Mouse (Mus musculus) stomach, postnatal 0 days (tissue): ENCODE results near the gene Klf9. TPM values are rescaled to one million over a fixed set of nuclear protein-coding genes. Genes with fewer than 3 reads are reported as not detected.
A peak's percentile ranks its signal among the peaks of the same experiment; 100 is the strongest.

Experiments used
- ATAC-seq: fragments of 200-750 bp; cut with Nextera tagmentation; 2 replicates; pipeline ENCODE4 v1.8.0; 2017; ENCODE audit not compliant: low FRiP score, low TSS enrichment
- DNase-seq: peaks from one replicate; pipeline ENCODE4 v3.0.0-alpha.2; 2016; ENCODE audit warnings: low spot score
- H3K27ac ChIP-seq: fragments of 300-500 bp; sonication (generic); replicated peaks from 2 replicates; pipeline ENCODE4 v1.5.1; 2014; ENCODE audit warnings: mild to moderate bottlenecking, control low read depth
- H3K27me3 ChIP-seq: fragments of 300-500 bp; sonication (generic); 2 replicates; pipeline ENCODE4 v1.6.1; 2014; ENCODE audit warnings: low read length; ENCODE audit not compliant: control insufficient read depth, insufficient read depth
- H3K36me3 ChIP-seq: fragments of 300-500 bp; sonication (generic); 2 replicates; pipeline ENCODE4 v1.6.1; 2014; ENCODE audit warnings: low read length, mixed read lengths; ENCODE audit not compliant: control insufficient read depth, insufficient read depth
- H3K4me1 ChIP-seq: fragments of 300-500 bp; sonication (generic); replicated peaks from 2 replicates; pipeline ENCODE4 v1.6.1; 2014; ENCODE audit warnings: antibody characterized with exemption; ENCODE audit not compliant: control insufficient read depth, insufficient read depth
- H3K4me2 ChIP-seq: fragments of 300-500 bp; sonication (generic); replicated peaks from 2 replicates; pipeline ENCODE4 v1.6.1; 2014; ENCODE audit warnings: low read depth, mild to moderate bottlenecking, control low read depth, moderate library complexity
- H3K4me3 ChIP-seq: fragments of 300-500 bp; sonication (generic); 2 replicates; pipeline ENCODE4 v1.5.1; 2014; ENCODE audit warnings: low read depth, low read length, control low read depth
- H3K9ac ChIP-seq: fragments of 300-500 bp; sonication (generic); 2 replicates; pipeline ENCODE4 v1.6.1; 2014; ENCODE audit warnings: mild to moderate bottlenecking, low read length, control low read depth, mixed read lengths
- H3K9me3 ChIP-seq: fragments of 300-500 bp; sonication (generic); 2 replicates; pipeline ENCODE4 v1.6.1; 2016; ENCODE audit warnings: low read length; ENCODE audit not compliant: control insufficient read depth
- CTCF ChIP-seq: IDR thresholded peaks from 2 replicates; pipeline ENCODE4 v1.5.1; 2016; ENCODE audit warnings: antibody characterized with exemption, low read depth, mild to moderate bottlenecking, moderate library complexity
- EP300 ChIP-seq: optimal IDR thresholded peaks from 2 replicates; pipeline ENCODE3; 2016; ENCODE audit warnings: antibody characterized with exemption
- WGBS: fragments of 180-500 bp; shearing (Covaris S2); extraction: QIAGEN DNeasy Blood & Tissue Kit; methylation state at CpG from one replicate; pipeline ENCODE4 v1.1.7; 2014; 5-methylcytosine and 5-hydroxymethylcytosine counted together
- polyA plus RNA-seq: library from polyadenylated mRNA; unstranded; fragments of >200 nt; fragmentation: Nextera tagmentation; extraction: Ambion mirVana; gene quantifications from 2 replicates; pipeline ENCODE4 v1.2.1, GENCODE M21; 2015

Gene Klf9
- polyA plus RNA-seq, 1 experiment from 2014 or later, result 17.4 TPM

GRCm38 (mm10) chr19:23136202-23136850, 4.7 kb upstream of the Klf9 start:
- 5% methylated on average over 27 of the region's 27 CpGs for WGBS
- Histone ChIP-seq H3K9ac (peak overlapping the region; percentile 72), H3K4me3 (peak overlapping the region; percentile 39), H3K27ac (peak overlapping the region; percentile 99), H3K4me2 (peak overlapping the region; percentile 77), H3K36me3 (no peaks in the 10 kb centered on the region), H3K9me3 (no peaks in the 10 kb centered on the region), H3K27me3 (no peaks in the 10 kb centered on the region), H3K4me1 (peaks cover 5% of the 10 kb centered on the region; the same call in 1 of the 2 replicates)
- TF ChIP-seq CTCF (no peak), EP300 (no peak)
- peak; percentile 55 for DNase-seq
- ATAC-seq, result no peak

- H3K27ac ChIP-seq, result peak overlapping the region; percentile 99; the same call in 1 of the 2 replicates
- no peak for DNase-seq
- H3K27me3 ChIP-seq, result no peaks in the 10 kb centered on the region
- no peak overlapping the region for H3K4me2 ChIP-seq
- H3K4me1 ChIP-seq, result peaks cover 5% of the 10 kb centered on the region; the same call in 1 of the 2 replicates
- H3K36me3 ChIP-seq, result no peaks in the 10 kb centered on the region
- no peaks in the 10 kb centered on the region for H3K9me3 ChIP-seq
- H3K4me3 ChIP-seq, result no peak overlapping the region
- no peak for TF ChIP-seq CTCF
- TF ChIP-seq EP300, result no peak
- no peak overlapping the region for H3K9ac ChIP-seq
- ATAC-seq, result no peak
- WGBS, result 70% methylated on average over 2 of the region's 2 CpGs
Measured at GRCm38 (mm10) chr19:23137295-23137694, 3.7 kb upstream of the Klf9 start.

DNA sequence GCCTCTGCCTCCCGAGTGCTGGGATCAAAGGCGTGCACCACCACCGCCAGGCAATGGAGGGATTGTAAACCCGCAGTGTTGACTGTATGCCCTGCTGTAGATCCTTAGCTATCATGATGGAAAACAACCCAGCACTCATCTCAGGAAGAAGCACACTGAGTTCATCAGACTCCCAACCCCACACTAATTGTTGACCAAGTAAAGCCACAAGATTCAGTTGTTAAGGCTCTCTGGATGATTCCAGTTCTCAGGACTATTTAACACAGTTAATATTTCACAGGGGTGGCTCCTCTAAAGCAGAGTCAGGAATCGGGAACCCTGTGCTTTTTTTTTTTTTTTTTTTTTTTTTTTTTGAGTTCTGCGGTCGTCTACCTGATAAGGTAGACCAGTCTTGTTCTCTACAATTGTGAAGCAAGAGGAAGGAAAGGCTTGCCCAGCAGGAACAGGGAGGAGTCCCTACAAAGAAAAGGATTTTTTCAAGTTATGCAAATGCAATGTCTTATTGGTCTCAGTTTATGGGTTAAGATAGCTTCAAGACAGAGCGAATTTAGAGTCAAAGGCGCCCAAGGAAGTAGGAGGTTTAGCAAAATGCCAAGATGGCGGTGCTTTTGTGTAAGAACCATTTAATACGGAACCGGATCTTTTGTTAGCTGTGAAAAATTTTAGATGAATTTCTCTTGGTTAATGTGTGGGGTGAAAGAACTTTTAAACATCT, 1.1 kb upstream of the Klf9 start:
- H3K36me3 ChIP-seq, result no peaks in the 10 kb centered on the region
- ATAC-seq (peak; percentile 6; the same call in 1 of the 2 replicates), DNase-seq (peak; percentile 35)
- H3K4me3 ChIP-seq, result peak overlapping the region; percentile 96
- peak overlapping the region; percentile 71 for H3K4me2 ChIP-seq
- WGBS, result 40% methylated on average over 12 of the region's 12 CpGs
- peak overlapping the region; percentile 48 for H3K9ac ChIP-seq
- no peak for TF ChIP-seq EP300
- H3K9me3 ChIP-seq, result no peaks in the 10 kb centered on the region
- no peaks in the 10 kb centered on the region for H3K27me3 ChIP-seq
- peak overlapping the region; percentile 100 for H3K27ac ChIP-seq
- peaks cover 7% of the 10 kb centered on the region for H3K4me1 ChIP-seq

DNA sequence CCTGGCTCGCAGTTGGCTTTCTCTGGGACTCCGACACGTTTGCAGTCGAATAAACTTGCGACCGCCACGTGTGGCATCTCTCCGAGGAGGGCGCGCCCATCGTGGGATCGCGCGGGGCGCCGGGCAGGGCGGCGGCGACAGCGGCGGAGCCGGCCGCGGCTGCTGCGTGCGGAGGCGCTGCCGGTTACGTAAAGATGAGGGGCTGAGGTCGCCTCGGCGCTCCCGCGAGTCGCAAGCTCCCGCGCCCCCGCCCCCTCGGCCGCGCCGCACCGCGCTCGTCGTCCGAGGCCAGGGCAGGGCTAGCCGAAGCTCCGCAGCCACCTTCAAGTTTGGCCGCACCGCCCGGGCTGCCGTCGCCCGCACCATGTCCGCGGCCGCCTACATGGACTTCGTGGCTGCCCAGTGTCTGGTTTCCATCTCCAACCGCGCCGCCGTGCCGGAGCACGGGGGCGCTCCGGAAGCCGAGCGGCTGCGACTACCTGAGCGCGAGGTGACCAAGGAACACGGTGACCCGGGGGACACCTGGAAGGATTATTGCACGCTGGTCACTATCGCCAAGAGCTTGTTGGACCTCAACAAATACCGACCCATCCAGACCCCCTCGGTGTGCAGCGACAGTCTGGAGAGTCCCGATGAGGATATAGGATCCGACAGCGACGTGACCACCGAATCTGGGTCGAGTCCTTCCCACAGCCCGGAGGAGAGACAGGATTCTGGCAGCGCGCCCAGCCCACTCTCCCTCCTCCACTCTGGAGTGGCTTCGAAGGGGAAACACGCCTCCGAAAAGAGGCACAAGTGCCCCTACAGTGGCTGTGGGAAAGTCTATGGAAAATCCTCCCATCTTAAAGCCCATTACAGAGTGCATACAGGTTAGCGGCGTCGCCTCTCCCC, 610 bp downstream of the Klf9 start:
- Histone ChIP-seq H3K9me3 (no peaks in the 10 kb centered on the region), H3K4me1 (peaks cover 5% of the 10 kb centered on the region), H3K27ac (peak overlapping the region; percentile 100), H3K4me2 (peak overlapping the region; percentile 71), H3K4me3 (peak overlapping the region; percentile 96), H3K27me3 (no peaks in the 10 kb centered on the region), H3K36me3 (no peaks in the 10 kb centered on the region), H3K9ac (peak overlapping the region; percentile 99)
- WGBS, result under 1% methylated on average over 81 of the region's 94 CpGs
- no peak for ATAC-seq
- DNase-seq, result peak; percentile 77
- TF ChIP-seq CTCF, result 0 out of 2 replicates have a peak, but pooled peaks have one; percentile 1
- TF ChIP-seq EP300, result no peak

- H3K36me3 ChIP-seq, result no peaks in the 10 kb centered on the region
- H3K4me1 ChIP-seq, result peaks cover 4% of the 10 kb centered on the region; the same call in 1 of the 2 replicates
- WGBS, result 4% methylated on average over 26 of the region's 28 CpGs
- H3K9me3 ChIP-seq, result no peaks in the 10 kb centered on the region
- ATAC-seq (no peak), DNase-seq (peak; percentile 49)
- peak overlapping the region; percentile 99 for H3K9ac ChIP-seq
- TF ChIP-seq EP300 (no peak), CTCF (no peak)
- H3K4me3 ChIP-seq, result peak overlapping the region; percentile 96
- no peaks in the 10 kb centered on the region for H3K27me3 ChIP-seq
- H3K4me2 ChIP-seq, result peak overlapping the region; percentile 71
- peak overlapping the region; percentile 100 for H3K27ac ChIP-seq
Measured at GRCm38 (mm10) chr19:23142427-23143073, 1.5 kb downstream of the Klf9 start.
